Mouse (Mus musculus): ENCODE results near the gene Setx.

DNA sequence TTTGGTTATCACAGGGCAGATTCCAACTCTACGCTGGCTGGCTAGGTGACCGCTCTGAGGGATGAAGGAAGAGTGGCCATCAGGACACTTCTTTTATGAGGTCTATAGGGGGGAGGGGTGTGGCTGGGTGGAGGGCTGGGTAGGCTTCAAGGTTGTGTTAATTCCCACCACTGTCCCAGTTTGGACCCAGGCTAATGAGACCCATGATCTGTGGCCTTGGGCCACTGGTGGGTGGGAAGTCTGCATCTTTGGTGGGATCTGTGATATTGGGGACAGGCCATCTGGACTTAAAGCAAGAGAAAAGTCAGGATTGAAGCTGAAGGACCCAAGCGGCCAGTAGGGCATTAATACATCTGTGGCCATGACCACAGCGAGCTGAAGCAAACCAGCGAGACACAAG is 94.8 kb downstream of the Setx start:
- TF ChIP-seq MAX (IDR thresholded peaks at IDR 0.05; ENCODE audit: low read depth) (no peak), MYOG (IDR thresholded peaks at IDR 0.05; ENCODE audit: control insufficient read depth in 1 of 3, insufficient read depth in 1 of 3, insufficient read length in 2 of 3, low read depth in 2 of 3) (no peak), POLR2A (IDR thresholded peaks at IDR 0.05; ENCODE audit: insufficient read length, low read depth) (no peak)
